Mouse (Mus musculus) layer of hippocampus, postnatal 36 days (tissue): ENCODE measurements at regions not wholly inside any gene's neighbourhood (a gene's known extent, or its start where the extent isn't known, plus 50 kb on each side); places are given as distances from the start of the nearest gene placed in this dataset.

Source experiments
- DNase-seq, 2 experiments: peaks; one replicate each; pipeline ENCODE4 v3.0.0; 2022

GRCm38 (mm10) chr17:68134373-68134772, 130.5 kb upstream of the Arhgap28 start:
- no peak for DNase-seq

DNA sequence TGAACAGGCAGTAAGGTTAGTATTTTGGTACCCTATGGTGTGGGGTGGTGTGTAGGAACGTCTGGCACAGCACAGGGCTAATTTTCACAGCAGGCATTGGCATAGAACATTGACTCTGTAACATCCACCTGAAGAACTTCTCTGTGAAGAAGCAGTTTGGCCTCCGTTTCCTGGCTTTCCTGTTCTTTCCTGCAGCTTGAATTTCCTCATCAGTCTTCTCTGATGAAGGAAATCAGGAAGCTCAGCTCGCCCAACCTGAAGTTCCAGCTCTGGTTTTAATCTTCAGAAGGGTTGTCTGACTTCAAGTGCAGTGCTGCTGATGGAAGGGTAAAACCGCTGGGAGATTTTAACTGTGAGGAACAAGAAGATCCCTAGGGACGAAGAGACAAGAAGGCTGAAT, 131.5 kb upstream of the Arhgap28 start:
- DNase-seq, result no peak

- DNase-seq, result no peak
Observed at GRCm38 (mm10) chr17:68143307-68143706, 130.3 kb upstream of the L3mbtl4 start.

DNA sequence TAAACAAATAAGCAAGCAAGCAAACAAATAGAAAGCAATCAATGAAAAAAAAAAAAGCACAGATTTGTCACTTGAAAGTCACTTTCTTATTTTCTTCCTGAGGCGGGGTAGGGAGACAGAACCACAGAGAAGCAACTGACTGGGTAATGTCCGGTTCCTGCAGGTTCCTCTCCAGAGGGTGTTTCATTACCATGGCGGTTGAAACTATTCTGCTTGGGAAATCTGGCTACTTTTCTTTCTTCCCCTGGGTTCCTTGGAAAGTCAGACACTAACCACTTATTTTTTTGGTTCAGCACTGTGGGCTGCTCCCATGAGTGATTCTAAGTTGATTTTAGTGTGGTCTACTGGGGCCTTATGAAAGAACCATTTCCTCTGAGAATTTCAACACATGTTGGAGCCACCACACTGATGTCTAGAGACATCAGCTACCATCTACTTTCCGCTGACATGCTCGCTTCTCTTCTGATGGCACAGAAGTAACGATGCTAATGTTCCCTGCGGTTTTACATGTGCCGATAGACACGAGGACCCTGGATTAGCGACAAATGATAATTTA, 124.3 kb upstream of the L3mbtl4 start:
- DNase-seq, result no peak

DNA sequence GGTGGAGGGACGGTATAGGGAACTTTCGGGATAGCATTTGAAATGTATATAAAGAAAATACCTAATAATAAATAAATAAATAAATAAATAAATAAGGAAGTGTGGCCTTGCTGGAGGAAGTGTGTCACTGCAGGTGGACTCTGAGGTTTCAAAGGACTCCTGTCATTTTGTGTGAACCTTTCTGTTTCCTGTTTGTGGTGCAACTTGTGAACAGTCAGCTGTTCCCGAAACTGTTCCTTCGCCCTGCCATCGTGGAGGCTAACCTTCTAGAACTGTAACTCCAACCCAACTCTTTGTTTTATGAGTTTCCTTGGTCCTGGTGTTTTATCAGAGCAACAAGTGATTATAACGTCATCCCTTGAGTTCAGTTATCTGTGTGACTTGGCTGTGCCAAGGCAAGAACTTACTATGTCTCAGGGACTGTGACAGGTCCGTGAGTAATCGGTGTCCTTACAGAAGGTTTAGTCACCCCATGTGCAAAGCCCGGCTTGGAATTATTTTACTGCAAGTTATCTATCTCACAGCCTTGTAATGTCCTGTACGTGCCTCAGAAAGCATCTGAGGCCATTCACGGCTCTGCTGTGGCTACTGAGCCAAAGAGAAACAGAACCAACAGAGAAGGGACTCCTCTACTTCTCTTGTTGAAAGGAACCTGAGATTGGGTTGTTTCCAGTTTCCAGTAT, 121.0 kb upstream of the L3mbtl4 start:
- no peak for DNase-seq

DNA sequence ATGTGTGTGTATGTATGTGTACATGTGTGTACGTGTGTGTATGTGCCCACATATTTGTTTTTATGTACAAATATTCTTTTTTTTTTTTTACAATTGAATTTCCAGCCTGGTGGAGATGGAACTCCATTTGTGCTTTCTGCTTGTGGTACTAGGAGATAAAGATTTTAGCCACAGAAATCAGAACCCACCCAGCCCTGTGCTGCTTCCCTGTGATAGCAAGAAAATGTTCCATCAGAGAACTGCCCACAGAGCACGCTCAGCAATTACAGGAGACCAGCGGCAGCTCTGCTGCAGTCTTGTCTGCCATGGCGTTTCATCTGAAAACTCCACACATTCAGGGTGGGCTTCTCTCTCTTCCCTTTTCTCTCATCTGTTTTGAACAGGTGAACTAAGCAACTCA, 118.7 kb upstream of the L3mbtl4 start:
- no peak for DNase-seq

DNA sequence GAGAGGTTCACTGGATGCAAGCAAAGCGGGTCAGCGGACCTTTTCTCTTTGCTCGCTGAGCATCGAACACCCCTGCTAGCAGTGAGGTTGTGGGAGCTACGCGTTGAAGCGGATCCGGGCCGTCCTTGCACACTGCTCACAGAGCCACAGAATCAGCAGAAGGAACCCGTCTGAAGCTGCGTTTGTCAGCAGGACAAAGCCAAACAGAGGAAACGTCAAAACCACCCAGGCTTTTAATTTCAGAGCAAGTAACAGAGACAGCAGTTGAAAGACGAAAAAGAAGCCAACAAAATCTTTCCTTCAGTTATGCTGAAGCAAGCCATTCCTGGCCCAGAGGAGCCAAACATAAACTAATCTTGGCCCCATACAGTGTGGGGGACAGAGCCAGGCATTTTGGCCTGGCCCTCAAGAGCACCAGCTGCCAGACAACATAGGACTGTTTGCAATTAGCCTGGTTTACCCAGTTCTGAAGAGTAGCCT, 115.4 kb upstream of the L3mbtl4 start:
- DNase-seq, result no peak

DNA sequence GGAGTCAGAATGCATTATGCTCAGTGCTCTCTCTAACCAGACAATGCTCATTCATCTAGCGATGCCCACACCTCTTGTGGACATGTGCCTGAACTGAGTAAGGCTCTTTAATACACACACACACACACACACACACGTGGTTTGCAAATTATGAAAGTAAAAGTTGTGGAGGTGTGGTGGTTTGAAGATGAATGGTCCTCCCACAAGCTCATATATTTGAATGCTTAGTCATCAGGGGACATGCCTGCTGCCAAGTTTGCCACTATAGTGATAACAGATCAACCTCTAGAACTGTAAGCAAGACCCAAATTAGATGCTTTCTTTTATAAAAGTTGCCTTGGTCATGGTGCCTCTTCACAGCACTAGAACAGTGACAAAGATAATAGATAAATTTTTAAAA, 112.5 kb upstream of the L3mbtl4 start:
- DNase-seq, result no peak

- DNase-seq, result no peak
Observed at GRCm38 (mm10) chr17:68163545-68163944, 110.1 kb upstream of the L3mbtl4 start.

GRCm38 (mm10) chr17:68164666-68165065, 108.9 kb upstream of the L3mbtl4 start:
- DNase-seq, result no peak

DNA sequence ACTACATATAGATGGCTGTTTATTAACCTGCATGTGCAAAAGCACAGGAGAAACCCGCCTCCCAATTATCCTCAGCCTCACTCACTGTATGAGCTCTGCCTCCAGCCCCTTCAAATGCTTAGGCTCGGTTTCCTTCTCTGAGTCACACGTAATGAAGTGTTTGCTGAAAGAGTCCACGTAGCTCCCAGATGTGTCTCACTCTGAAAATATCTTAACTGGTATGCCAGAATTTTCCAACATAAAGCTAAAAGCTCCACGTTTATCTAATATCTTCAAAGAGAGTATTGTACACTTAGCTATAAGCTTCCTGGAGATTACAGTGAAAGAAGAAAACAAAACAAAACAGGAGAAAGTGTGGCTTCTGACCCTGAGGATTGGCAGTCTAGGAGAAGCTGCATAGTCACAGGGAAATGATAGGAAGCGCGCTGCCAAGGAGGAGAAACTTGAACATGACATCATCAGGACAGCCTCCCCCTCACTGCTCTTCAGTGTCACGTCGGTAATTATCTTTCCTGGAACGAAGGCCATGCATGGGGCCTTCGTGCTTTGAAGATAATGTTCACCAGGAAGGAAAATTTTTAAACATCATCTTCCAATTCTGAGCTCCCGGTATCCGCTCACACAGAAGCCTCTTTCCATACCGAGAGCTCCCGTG, 108.3 kb upstream of the L3mbtl4 start:
- no peak for DNase-seq

DNA sequence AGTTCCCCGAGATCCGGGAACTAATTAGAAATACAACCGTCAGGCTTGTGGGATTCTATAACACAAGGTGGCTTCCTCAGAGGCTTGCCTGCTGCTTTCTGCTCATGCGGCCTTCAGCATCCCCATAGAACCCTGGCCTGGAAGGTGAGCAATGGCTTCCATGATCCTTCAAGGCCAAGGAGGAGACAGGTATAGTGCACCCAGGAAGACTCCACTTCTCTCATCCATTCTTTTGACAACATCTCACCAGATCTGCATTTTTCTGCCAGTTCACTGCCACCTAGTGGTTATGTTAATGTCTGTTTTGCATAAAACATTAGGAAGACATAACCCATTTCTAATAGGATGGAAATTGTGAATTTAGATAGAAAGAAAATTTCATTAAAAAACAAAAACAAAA, 107.2 kb upstream of the L3mbtl4 start:
- DNase-seq, result no peak

DNA sequence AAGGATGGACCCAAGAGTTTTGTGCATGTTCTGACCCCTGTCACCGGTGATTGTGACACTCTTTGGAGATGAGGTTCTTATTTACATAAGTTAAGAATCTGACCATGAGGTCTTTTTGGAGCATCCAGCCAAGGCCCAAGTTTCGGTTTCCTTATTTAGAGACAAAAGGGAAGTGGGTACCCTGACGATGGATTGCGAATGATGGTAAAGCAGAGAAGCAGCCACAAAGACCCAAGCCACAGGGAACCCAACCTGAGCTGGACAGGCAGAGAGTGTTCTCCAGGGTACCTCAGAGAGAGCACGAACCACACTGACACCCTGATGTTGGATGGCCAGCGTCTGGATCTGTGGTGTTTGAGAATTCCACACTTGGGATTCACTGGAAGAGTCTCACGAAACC, 100.8 kb upstream of the L3mbtl4 start:
- no peak for DNase-seq

DNA sequence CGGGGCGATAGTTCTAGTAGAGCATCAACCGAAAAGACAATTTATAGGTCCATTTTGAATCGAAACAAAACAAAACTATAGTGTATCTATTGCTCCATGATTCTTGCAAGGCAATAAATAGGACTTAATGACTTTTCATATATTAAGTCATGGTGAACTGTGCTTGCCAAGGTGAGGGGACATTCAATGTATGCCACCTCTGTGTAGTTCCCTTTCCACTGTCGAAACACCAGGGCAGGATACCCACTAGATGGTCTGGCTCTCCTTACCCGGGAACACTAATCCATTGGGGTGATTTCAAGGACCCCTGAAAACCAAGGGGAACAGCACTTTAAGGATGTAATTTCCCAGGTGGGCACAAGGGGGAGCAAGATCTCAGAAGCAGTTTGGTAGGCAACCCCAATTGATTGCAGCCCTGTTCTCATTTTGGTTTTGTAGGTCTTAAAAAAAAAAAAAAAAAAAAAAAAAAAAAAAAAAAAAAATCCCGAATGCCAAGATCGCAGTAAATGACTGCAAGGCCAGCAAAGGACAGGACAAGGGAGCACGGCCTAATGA, 96.9 kb upstream of the L3mbtl4 start:
- DNase-seq, result peak in 1 of 2 experiments; percentile 22

DNA sequence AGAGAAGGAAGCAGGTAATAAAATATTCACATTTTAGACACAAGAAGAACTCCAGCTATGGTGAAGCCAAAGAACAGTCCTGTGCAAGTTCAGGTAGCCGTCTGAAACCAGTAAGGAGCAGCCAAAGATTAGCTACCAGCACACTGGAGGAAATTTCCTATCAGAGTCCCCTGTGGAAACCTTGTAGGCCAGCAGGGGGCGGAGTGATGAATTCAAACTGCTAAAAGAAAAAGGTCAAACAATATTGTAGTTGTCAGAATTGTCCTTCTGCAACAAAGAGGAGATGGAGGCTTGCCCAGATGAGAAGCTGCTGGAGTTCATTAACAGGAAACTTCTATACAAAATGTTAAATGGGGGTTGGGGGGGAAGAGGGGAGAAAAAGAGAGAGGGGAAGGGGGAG, 95.8 kb upstream of the L3mbtl4 start:
- peak; percentile 21 to 24 for DNase-seq

DNA sequence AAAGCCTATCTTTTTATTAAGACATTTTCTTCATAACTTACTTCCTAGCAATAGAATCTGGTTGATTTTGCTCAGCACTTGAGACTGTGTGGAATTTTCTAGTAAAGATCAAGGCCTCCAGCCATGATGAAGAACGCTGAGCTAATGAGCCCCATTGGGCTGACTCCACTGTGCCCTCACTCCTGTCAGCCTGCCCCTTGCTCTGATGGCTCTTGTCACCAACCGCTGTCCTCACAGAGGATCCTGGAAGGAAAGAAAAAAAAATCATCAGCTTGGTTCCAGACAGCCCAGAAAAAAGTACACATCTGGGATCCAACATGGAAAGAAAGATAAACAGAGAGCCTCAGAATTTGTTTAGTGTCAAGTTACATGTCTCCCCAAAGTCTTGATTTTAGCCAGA, 88.2 kb upstream of the L3mbtl4 start:
- DNase-seq, result no peak

GRCm38 (mm10) chr17:68189888-68190287, 83.7 kb upstream of the L3mbtl4 start:
- DNase-seq, result no peak

- no peak for DNase-seq
Observed at GRCm38 (mm10) chr17:68205545-68205944, 68.1 kb upstream of the L3mbtl4 start.

DNA sequence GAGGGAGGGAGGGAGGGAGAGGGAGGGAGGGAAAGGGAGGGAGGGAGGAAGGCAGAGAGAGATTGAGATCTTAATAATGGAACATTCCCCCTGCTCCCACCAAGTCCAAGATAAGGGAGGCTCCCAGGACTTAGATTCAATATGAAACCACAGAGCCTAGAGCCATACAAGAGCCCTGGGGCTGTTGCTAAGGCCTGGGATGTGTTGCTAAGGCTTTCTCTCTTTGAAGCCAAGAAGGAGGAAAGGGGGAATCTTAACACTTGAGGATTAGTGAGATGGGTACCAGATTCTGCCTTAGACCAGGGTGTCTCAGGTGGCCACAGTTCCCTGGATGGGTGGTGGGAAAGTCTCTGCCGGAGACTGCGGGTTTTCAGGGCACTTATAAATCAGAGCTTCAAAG, 64.8 kb upstream of the L3mbtl4 start:
- DNase-seq, result no peak

DNA sequence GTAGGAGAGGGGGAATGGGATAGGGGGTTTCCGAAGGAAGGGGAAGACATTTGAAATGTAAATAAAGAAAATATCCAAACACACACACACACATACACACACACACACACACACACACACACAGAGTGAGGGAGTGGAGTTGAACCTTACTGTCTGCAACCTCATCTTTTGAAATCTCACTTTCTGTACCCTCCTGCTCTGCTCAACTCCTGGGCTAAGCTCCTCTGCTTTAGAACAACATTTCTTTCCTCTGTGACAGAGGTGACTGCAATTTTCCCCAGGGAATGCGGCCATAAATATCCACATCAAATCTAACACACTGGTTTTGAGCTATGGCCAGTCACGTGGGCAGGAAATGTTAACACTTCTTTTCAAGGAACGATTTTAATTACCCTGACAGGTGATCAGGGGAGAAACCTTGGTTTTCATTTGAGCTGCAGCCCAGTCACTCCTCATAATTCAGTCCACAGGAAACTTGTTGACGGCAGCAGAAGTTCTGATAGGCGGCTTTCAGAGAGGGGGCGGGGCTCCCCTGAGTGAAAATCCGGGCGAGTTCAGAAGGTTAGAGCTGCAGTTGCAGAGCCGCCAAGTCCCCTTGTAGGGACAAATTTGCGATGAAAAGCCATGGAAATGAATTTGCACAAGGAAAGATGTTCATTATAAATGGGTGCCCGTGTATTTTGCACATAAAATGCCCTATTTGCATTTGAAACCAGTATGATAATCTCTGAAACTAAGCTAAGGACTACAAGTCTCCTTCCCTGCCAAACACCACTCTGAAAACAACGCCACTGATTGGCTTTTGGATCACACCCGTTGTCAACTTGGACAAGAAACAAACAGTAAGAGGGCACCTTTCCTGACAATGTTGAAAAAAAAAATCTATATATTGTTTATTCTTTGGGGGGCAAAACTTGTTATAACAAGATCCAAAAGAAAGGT, 63.0 kb upstream of the L3mbtl4 start:
- DNase-seq, result peak; percentile 10 to 24

DNA sequence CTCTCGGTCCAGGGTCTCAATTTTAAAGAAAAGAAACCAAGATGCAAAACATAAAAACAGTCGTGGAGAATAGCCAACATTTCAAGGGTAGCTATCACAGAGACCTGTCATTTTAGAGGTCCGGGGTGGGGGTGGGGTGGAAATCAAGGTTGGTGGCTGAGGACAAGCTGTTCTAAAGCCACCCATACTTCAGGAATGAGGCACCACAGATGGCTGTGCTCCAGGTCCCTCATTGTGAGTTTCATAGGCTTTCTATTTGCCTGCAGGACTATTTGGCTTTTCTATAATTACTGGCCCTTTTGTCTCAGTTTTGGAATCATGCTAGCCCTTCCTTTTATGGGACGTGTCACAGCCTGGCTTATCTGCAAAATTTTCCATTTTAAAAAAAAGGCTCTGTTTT, 55.4 kb upstream of the L3mbtl4 start:
- no peak for DNase-seq

DNA sequence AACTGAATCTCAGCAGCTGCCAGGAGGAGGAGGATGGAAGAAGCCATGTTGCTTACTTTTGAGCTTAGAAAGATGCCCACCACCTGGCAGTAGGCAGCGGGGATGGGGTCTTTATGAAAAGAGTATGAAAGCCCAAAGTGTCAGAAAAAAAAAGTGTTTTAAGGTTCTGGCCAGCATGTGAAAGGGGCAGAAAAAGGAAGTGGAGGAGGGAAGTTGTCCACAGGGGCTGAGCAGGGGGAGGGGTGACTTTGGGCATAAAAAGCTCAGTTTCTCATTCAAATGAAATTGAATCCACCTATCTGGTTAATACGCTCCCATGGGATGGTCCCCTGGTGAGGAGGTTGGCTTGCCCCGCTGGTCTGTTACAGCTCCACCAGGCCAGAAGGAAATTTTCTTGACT, 50.4 kb upstream of the L3mbtl4 start:
- no peak for DNase-seq
